Mouse (Mus musculus): ENCODE data around the gene Fyttd1. TPM values are rescaled to one million over a fixed set of nuclear protein-coding genes. Genes with fewer than 3 reads are reported as not detected.
"Not testable (repeated sequence)": the region's sequence is repeated elsewhere in the genome, so short reads cannot be mapped to it uniquely, and the experiment has no call there.

The Fyttd1 gene
- total RNA-seq, 2 experiments from 2014 or later = 95.0 to 95.1 TPM

- intact Hi-C loops (cut with DNase I) = no loop called here
- TF ChIP-seq CTCF (IDR thresholded peaks at IDR 0.05) = no peak
- DNase-seq = no peak
- no peak overlapping the region for H3K27ac ChIP-seq
- H3K4me3 ChIP-seq = no peak overlapping the region
Measured at GRCm38 (mm10) chr16:32929918-32930317, 52.6 kb downstream of the Fyttd1 start.

- Histone ChIP-seq H3K4me3 (no peak overlapping the region), H3K27ac (peak overlapping the region; percentile 77)
- no peak for DNase-seq
- intact Hi-C loops (cut with DNase I) = no loop called here
- TF ChIP-seq CTCF (IDR thresholded peaks at IDR 0.05) = no peak
Measured at GRCm38 (mm10) chr16:32934470-32934869, 57.2 kb downstream of the Fyttd1 start.

- no peak for TF ChIP-seq CTCF (IDR thresholded peaks at IDR 0.05)
- DNase-seq = no peak
- H3K27ac ChIP-seq = peak overlapping the region; percentile 77
Measured at GRCm38 (mm10) chr16:32935088-32935487, 57.8 kb downstream of the Fyttd1 start.

DNA sequence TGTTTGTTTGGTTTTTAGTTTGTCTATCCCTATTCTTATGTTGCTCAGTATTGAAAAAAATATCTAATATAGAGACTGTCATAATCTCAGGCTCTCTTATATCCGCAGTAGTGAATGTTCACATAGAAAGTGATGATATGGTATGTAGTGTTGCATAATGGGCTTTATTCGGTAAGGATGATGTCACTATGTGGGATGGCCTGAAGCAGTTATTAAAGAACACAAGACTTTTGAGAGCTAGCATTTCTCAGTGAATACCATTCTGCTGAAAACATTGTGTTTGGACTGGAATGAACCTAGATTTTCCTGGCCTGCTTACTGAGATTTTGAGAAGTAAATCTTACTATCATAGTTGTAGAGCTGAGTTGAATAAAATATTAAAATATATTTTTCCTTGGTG lies 60.1 kb downstream of the Fyttd1 start:
- H3K4me3 ChIP-seq = no peak overlapping the region
- intact Hi-C loops (cut with DNase I) = no loop called here
- H3K27ac ChIP-seq = peak overlapping the region; percentile 77
- no peak for TF ChIP-seq CTCF (IDR thresholded peaks at IDR 0.05)
- no peak for DNase-seq

More at GRCm38 (mm10) chr16:32935088-32935487, 57.8 kb downstream of the Fyttd1 start:
- no peak overlapping the region for H3K4me3 ChIP-seq
- intact Hi-C loops (cut with DNase I) = no loop called here

DNA sequence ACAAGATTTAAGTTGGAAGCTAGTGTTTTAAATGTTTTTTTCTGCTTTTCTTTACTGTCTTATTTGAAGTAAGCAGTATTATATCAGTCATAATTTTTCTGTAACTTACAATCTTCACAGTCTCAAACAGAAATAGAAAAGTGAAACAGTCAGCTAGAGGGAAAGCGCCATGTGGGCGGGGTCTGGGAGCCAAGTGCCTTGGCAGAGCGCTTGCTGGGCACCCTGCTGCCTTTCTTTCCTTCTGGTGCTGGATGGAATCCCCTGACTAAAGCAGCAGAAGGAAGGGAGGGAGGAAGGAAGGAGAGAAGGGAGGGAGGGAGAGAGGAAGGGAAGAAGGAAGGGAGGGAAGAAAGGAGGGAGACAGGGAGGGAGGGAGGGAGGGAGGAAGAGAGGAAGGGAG lies 62.0 kb downstream of the Fyttd1 start:
- peak; percentile 78 for DNase-seq
- intact Hi-C loops (cut with DNase I) = not testable (repeated sequence)
- Histone ChIP-seq H3K4me3 (peak overlapping the region; percentile 51), H3K27ac (peak overlapping the region; percentile 77)

DNA sequence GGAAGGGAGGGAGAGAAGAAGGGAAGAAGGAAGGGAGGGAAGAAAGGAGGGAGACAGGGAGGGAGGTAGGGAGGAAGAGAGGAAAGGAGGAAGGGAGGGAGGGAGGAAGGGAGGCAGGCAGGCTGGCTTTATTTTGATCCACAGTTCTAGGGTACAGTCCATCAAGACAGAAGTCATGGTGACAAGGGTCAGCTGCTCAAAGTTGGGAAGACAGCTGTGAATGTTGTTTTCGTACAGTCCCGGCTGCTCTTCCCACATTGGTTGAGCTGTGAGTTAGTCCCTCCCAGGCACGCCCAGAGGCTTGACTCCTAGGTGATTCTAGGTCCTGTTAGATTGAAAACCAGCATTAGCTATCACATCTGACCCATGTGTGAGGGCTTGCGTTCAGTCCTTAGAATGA lies 62.4 kb downstream of the Fyttd1 start:
- 0 out of 2 replicates have a peak overlapping the region, but pooled peaks have one; percentile 29 for H3K4me3 ChIP-seq
- intact Hi-C loops (cut with DNase I); DNase-seq: not testable (repeated sequence)
- H3K27ac ChIP-seq = peak overlapping the region; percentile 71

DNA sequence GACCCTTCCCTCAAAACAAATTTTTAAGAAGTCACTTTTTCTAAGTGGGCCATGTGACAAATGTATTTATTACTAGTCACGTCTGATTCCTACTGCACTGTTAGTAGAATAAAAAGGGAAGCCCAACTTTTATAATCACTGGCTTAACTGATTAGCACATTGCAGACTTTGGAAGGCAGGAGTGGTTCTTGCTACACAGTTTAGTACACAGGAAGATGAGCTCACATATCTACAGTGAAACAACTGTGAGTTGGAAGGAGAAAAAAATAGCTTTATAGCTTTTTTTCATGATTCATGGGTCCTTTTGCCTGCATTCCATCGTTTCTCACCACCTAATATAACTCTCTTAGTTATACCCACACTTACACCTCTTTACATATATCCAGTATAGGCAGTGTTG lies 63.9 kb downstream of the Fyttd1 start:
- intact Hi-C loops (cut with DNase I); H3K27ac ChIP-seq; DNase-seq; H3K4me3 ChIP-seq: not testable (repeated sequence)

DNA sequence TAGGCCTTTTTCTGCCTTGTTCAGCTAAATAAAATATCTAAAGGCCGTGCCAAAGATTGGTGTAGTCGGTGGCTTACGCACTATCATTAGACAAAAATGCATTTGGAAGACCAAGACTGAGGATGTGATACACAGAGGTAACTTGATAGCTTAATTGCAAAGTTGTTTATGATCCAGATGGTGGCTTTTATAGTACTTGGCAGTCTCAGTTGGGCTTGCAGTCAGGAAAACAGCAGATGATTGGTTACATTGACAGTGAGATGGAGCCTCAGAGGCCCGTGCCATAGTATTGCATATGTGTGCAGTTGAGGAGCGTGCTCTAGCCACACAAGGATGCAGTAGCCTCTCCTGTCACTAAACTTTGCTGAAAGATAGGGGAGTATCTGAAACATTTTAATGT lies 65.4 kb downstream of the Fyttd1 start:
- peak; percentile 31 for DNase-seq

GRCm38 (mm10) chr16:32945379-32945778 lies 68.1 kb downstream of the Fyttd1 start:
- TF ChIP-seq CTCF (IDR thresholded peaks at IDR 0.05) = no peak
- H3K27ac ChIP-seq = peak overlapping the region; percentile 53; the same call in 1 of the 2 replicates
- H3K4me3 ChIP-seq = no peak overlapping the region
- no peak for DNase-seq
- intact Hi-C loops (cut with DNase I) = loop anchor here (5.0 kb wide), 1 partner anchor 133 kb away; the partner anchor contains the start of gene Smbd1

More for the DNA sequence above, 65.4 kb downstream of the Fyttd1 start:
- H3K27ac ChIP-seq = peak overlapping the region; percentile 66
- no peak overlapping the region for H3K4me3 ChIP-seq
- intact Hi-C loops (cut with DNase I) = no loop called here
- TF ChIP-seq CTCF (IDR thresholded peaks at IDR 0.05) = no peak

DNA sequence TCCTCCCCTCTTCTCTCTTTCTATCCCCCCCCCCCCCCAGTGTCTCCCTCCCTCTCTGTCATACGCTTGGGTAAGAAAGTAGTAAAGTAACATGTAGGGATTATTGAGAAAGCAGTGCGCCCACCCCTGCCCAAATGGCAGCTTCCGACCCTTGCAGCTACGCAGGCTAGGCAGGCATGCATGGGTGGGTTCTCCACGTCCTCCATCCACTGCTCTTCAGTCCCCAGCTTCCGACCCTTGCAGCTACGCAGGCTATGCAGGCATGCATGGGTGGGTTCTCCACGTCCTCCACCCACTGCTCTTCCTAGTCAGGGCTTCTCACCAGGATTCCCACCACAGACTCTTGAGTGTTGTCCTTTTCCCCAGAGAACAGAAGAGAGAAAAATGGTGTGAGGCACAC lies 70.7 kb downstream of the Fyttd1 start:
- intact Hi-C loops (cut with DNase I) = loop anchor here (5.0 kb wide), 1 partner anchor 136 kb away; the partner anchor contains the start of gene Smbd1
- no peak for TF ChIP-seq CTCF (IDR thresholded peaks at IDR 0.05)
- no peak overlapping the region for H3K4me3 ChIP-seq
- peak overlapping the region; percentile 67 for H3K27ac ChIP-seq
- no peak for DNase-seq

DNA sequence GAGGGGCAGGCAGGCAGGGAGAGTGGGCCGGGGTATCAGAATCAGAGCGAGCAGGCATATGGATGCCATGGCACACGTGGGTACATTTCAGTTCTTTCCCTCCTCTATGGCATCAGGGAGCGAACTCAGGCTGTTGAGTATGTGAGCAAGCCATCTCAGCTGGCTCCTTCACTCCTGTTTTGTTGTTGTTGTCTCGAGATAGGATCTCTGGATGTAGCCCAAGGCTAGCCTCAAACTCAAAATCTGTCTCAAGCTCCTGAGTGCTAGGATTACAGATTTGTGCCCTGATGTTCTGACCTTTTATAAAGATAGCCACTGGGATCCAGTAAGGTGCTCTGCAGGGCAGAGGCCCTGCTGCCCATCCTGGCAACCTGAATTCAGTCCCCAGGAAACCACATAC lies 71.4 kb downstream of the Fyttd1 start:
- peak overlapping the region; percentile 62 for H3K27ac ChIP-seq
- no peak overlapping the region for H3K4me3 ChIP-seq
- intact Hi-C loops (cut with DNase I) = loop anchor here (5.0 kb wide), 1 partner anchor 136 kb away; the partner anchor contains the start of gene Smbd1
- DNase-seq = peak; percentile 29
- no peak for TF ChIP-seq CTCF (IDR thresholded peaks at IDR 0.05)

- H3K4me3 ChIP-seq = no peak overlapping the region
- intact Hi-C loops (cut with DNase I) = loop anchor here (5.0 kb wide), 1 partner anchor 137 kb away; the partner anchor contains the start of gene Smbd1
- H3K27ac ChIP-seq = peak overlapping the region; percentile 52
- DNase-seq = no peak
- TF ChIP-seq CTCF (IDR thresholded peaks at IDR 0.05) = no peak
Measured at GRCm38 (mm10) chr16:32949281-32949680, 72.0 kb downstream of the Fyttd1 start.

DNA sequence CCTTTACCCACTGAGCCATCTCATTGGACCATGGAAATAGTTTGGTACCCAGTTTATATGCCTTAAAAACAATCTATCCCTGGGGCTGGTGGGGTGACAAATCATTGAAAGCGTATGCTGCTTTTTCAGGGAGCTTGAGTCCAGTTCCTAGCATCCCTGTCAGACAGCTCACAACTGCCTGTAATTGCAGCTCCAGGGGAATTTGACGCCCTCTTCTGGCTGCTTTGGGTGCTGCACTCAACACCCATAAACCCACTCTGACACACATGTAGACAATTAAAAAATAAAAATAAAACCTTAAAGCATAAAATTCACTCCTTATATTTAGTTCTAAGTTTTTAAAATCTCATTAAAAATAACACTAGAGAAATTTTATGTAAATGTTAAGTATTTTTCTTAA lies 73.8 kb downstream of the Fyttd1 start:
- H3K27ac ChIP-seq = no peak overlapping the region
- H3K4me3 ChIP-seq = no peak overlapping the region
- peak; percentile 44 for TF ChIP-seq CTCF (IDR thresholded peaks at IDR 0.05)
- intact Hi-C loops (cut with DNase I) = no loop called here
- DNase-seq = no peak

GRCm38 (mm10) chr16:32953806-32954205 lies 76.5 kb downstream of the Fyttd1 start:
- intact Hi-C loops (cut with DNase I) = no loop called here
- H3K4me3 ChIP-seq = no peak overlapping the region
- H3K27ac ChIP-seq = peak overlapping the region; percentile 49; the same call in 1 of the 2 replicates
- TF ChIP-seq CTCF (IDR thresholded peaks at IDR 0.05) = no peak
- no peak for DNase-seq

All from gastrocnemius, adult 2 months (tissue).